Mouse (Mus musculus) urinary bladder, postnatal 25 days (tissue): ENCODE data around the gene Nyap1.
A peak's percentile ranks its signal among the peaks of the same experiment; 100 is the strongest.

Experiments used
- DNase-seq: peaks from one replicate; pipeline ENCODE4 v3.0.0; 2022; ENCODE audit warnings: low spot score

Nyap1 gene

GRCm38 (mm10) chr5:137741023-137741931, at the start of gene Nyap1:
TSS of gene Nyap1 (minus strand) at chr5:137741607.
- peak; percentile 71 for DNase-seq

GRCm38 (mm10) chr5:137788946-137789531, 47.6 kb upstream of the Nyap1 start:
- no peak for DNase-seq

- DNase-seq = no peak
These were observed 46.8 kb upstream of the Nyap1 start for GRCm38 (mm10) chr5:137788171-137788570.

GRCm38 (mm10) chr5:137787151-137787928, 45.9 kb upstream of the Nyap1 start, which contains the start of the genes Mepce and Zcwpw1:
TSS of gene Mepce (minus strand) at chr5:137787655.
TSS of gene Zcwpw1 (plus strand) at chr5:137787798.
- DNase-seq = peak; percentile 97

- peak; percentile 99 for DNase-seq
These were observed 44.9 kb upstream of the Nyap1 start for GRCm38 (mm10) chr5:137786109-137786942.

GRCm38 (mm10) chr5:137785164-137786031, 44.0 kb upstream of the Nyap1 start:
- no peak for DNase-seq

- no peak for DNase-seq
These were observed 43.1 kb upstream of the Nyap1 start for GRCm38 (mm10) chr5:137784546-137784945.

GRCm38 (mm10) chr5:137783901-137784540, 42.6 kb upstream of the Nyap1 start:
- no peak for DNase-seq

- no peak for DNase-seq
These were observed 41.5 kb upstream of the Nyap1 start for GRCm38 (mm10) chr5:137782776-137783522.

GRCm38 (mm10) chr5:137781661-137782060, 40.3 kb upstream of the Nyap1 start:
- DNase-seq = no peak

- peak; percentile 46 for DNase-seq
These were observed 37.9 kb upstream of the Nyap1 start for GRCm38 (mm10) chr5:137779053-137779933.

GRCm38 (mm10) chr5:137778635-137779034, 37.2 kb upstream of the Nyap1 start, which contains the start of gene Ppp1r35:
TSS of gene Ppp1r35 (plus strand) at chr5:137778849.
- peak; percentile 94 for DNase-seq

GRCm38 (mm10) chr5:137777267-137777845, 35.9 kb upstream of the Nyap1 start:
- no peak for DNase-seq

GRCm38 (mm10) chr5:137776408-137776918, 35.1 kb upstream of the Nyap1 start:
- no peak for DNase-seq

- no peak for DNase-seq
These were observed 34.3 kb upstream of the Nyap1 start for GRCm38 (mm10) chr5:137775587-137776290.

- no peak for DNase-seq
These were observed 31.3 kb upstream of the Nyap1 start for GRCm38 (mm10) chr5:137772755-137773154.

- DNase-seq = peak; percentile 49
These were observed 29.3 kb upstream of the Nyap1 start for GRCm38 (mm10) chr5:137770709-137771108.
